Mouse (Mus musculus) cerebellum, adult 2 months (tissue): Measurements from ENCODE around the gene Rasl2-9.

ENCODE experiments used
- CTCF ChIP-seq: fragments of 200-500 bp; IDR thresholded peaks from 2 replicates; pipeline ENCODE4 v1.5.1; 2011; ENCODE audit warnings: low read depth, mild to moderate bottlenecking, control low read depth, low read length, moderate library complexity, borderline replicate concordance; ENCODE audit not compliant: insufficient read depth
- POLR2A ChIP-seq: fragments of 200-500 bp; IDR thresholded peaks from 2 replicates; pipeline ENCODE4 v1.6.1; 2011; ENCODE audit warnings: low read length, control low read depth, borderline replicate concordance; ENCODE audit not compliant: insufficient read depth

GRCm38 (mm10) chr7:5081241-5081640, 44.5 kb downstream of the Rasl2-9 start:
- TF ChIP-seq POLR2A (no peak), CTCF (no peak)
